Mouse (Mus musculus): ENCODE data around the gene Tln2.
A peak's percentile ranks its signal among the peaks of the same experiment; 100 is the strongest.

Gene Tln2

GRCm38 (mm10) chr9:67276446-67276845, 283.1 kb downstream of the Tln2 start:
- DNase-seq (ENCODE audit: low spot score in 2 of 2), result no peak

- no peak for DNase-seq (ENCODE audit: low spot score in 2 of 2)
Observed at GRCm38 (mm10) chr9:67274296-67274695, 285.2 kb downstream of the Tln2 start.

DNA sequence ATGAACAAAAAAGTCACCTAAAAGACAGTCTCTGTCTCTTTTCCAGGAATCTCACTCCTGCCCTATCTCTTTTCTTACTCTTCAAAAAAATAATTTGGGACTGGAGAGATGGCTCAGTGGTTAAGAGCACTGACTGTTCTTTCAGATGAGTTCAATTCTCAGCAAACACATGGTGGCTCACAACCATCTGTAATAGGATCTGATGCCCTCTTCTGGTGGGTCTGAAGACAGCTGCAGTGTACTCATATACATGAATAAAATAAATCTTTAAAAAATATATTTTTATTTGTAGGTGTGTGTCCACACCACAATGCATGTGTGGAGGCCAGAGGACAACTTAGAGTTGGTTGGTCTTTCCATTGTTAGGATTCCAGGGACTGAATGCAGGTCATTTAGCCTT, 286.1 kb downstream of the Tln2 start:
- DNase-seq (ENCODE audit: low spot score in 2 of 2), result no peak

GRCm38 (mm10) chr9:67270734-67271133, 288.8 kb downstream of the Tln2 start:
- DNase-seq (ENCODE audit: low spot score in 2 of 2), result no peak

DNA sequence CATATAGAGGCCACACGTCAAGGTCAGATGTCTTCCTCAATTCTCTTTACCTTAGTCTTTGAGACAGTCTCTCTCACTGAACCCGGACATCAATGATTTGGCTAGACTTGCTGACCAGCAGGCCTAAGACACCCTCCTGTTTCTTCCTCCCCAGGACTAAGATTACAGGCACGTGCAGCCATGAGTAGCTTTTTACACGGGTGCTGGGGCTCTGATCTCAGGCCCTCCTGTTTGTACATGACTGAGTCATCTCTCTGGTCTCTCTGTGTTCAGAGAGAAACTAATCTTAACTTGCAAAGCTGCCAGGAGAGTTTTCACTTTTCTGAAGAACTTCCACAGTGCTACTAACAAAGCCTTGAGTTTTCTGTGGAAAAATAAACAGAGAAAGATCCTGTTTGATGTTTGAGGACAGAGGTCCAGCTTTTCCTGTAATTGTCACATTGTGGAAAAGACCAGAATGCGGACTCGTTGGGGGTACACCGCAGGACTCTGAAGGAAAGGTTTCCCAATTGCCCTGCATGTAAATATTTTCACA, 289.4 kb downstream of the Tln2 start:
- DNase-seq (ENCODE audit: low spot score in 2 of 2), result no peak

- DNase-seq (ENCODE audit: low spot score in 2 of 2), result no peak
Observed at GRCm38 (mm10) chr9:67267276-67267990, 292.1 kb downstream of the Tln2 start.

DNA sequence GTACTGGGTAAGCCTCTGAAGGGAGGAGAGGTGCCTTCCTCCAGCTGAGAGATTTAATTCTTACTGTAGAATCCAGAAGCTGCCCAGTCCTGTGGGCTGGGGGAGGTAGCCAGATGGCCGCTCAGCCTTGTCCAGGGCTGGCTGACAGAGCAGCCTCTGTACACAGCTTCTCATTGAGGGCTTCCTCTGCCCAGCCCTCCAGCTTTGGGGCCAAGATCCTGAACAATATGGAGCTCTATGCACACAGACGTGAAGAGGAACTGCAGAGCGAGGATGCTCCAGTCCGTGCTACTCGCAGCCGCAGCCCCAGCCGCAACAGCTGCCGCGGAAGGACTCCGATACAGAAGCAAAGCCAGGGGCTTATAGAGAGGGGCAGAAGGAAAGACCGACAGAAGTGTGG, 294.0 kb downstream of the Tln2 start:
- DNase-seq (ENCODE audit: low spot score in 2 of 2), result no peak

DNA sequence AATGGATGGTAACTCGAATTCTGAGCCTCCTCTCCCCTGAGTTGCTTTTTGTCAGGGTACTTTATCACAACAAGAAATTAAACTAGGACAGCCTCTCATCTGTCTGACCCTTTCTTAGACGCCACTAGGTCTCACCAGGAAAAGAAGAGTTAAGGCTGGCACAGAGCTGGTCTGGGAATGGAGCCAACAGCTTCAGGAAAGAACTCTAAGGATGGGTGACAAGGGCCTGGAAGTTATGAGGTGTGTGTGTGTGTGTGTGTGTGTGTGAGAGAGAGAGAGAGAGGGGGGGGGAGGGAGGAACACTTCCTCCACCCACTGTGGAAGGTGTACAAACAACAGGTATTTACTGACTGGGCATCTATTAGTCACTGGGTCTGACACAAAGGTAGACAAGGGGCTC, 294.6 kb downstream of the Tln2 start:
- DNase-seq (ENCODE audit: low spot score in 2 of 2), result no peak

DNA sequence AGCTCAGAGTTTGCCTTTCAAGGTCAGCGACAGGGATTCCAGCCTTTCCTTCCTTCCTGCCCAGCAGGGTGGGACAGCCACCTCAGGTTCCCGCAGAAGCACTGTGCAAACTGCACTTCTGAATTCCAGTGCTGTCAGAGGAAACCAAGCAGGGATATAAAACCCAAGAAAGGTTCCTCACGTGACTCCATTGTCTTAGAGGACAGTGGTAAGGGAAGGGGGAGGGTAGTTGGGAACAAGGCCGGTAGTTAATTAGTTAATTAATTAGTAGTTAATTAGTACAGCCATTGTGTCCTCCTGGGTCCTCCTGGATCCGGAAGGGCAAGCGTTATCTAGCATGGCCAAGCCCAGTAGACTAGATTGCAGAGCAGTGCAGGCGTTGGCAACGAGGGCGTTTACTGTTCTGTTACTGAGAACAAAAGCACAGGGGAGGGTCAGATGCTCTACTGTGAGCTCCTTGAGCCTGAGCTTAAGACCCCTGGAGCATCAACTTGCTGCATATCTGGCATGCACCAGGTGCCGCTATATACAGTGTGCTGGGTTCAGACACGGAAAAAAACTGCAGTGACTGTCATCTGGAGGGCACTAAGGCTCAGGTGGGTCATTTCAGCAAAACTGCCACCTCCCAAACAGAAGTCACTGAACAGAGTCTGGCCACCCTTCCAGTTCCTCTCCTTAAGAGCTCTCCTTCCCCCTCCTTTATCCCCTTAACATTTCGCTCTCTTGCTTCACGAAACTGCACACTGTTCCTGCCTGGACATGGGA, 298.5 kb downstream of the Tln2 start:
- DNase-seq (ENCODE audit: low spot score in 2 of 2), result no peak

DNA sequence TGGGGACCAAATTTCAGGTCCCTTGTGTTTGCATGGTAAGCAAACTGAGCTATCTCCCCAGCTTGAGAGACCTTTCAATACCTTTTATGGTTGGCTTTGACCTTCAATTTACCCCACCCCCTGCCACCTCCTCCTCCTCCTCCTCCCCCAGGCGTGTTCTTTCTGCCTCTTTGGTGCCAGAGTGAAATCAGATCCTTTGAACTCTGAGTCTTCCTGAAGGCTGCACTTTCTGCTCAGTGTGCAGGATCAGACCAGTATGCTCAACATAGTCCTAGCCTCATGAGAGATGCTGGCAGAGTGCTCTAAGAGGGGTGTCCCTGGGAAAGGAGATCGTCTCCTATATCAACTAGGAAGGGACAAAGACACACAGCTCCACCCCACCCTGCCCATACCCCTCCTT, 309.4 kb downstream of the Tln2 start:
- no peak for DNase-seq (ENCODE audit: low spot score in 2 of 2)

- no peak for DNase-seq (ENCODE audit: low spot score in 2 of 2)
Observed at GRCm38 (mm10) chr9:67247365-67247950, 312.0 kb downstream of the Tln2 start.

DNA sequence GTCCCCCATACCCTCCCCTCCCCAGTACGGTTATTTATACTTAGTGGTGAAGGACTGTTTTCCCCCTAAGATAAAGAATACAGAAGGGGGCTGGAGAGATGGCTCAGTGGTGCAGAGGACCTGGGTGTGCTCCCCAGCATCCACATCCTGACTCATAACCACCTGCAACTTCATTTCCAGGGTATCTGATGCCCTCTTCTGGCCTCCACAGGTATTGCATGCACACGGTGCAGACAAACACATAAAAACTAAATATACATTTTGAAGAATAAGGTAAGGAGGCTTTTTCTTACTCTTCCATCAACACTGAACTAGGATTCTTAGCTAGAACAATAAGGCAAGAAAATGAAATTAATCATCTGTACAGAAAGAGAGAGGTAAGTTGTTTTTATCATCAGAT, 314.2 kb downstream of the Tln2 start:
- DNase-seq (ENCODE audit: low spot score in 2 of 2), result no peak

GRCm38 (mm10) chr9:67241683-67242082, 317.8 kb downstream of the Tln2 start:
- no peak for DNase-seq (ENCODE audit: low spot score in 2 of 2)

- no peak for DNase-seq (ENCODE audit: low spot score in 2 of 2)
Observed at GRCm38 (mm10) chr9:67240456-67240855, 319.0 kb downstream of the Tln2 start.

GRCm38 (mm10) chr9:67236987-67237386, 322.5 kb downstream of the Tln2 start:
- DNase-seq (ENCODE audit: low spot score in 2 of 2), result no peak

- DNase-seq (ENCODE audit: low spot score in 2 of 2), result no peak
Observed at GRCm38 (mm10) chr9:67235441-67236217, 323.9 kb downstream of the Tln2 start.

DNA sequence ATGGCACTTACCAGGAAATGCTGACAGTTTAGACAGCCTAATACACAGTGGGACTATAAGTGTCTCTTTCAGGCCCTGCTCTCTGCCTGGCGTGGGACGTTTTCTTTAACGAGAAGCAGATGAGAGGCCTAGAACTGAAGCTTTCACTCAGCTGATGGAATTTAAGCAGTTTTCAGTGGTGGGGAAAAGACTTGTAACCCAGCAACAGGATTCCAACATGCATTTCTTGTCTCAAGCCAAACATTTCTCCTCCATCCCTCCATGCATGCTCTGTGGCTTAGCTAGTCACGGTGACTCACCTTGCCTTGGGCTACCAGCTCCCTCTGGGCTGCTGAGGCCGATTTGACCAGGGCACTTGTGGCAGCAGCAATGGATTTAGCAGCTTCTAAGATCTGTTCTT, 330.5 kb downstream of the Tln2 start:
- no peak for DNase-seq (ENCODE audit: low spot score in 2 of 2)

GRCm38 (mm10) chr9:67220388-67220787, 339.1 kb downstream of the Tln2 start:
- no peak for DNase-seq (ENCODE audit: low spot score in 2 of 2)

GRCm38 (mm10) chr9:67218001-67218400, 341.5 kb downstream of the Tln2 start:
- no peak for DNase-seq (ENCODE audit: low spot score in 2 of 2)

GRCm38 (mm10) chr9:67214191-67214985, 345.1 kb downstream of the Tln2 start:
- no peak for DNase-seq (ENCODE audit: low spot score in 2 of 2)

DNA sequence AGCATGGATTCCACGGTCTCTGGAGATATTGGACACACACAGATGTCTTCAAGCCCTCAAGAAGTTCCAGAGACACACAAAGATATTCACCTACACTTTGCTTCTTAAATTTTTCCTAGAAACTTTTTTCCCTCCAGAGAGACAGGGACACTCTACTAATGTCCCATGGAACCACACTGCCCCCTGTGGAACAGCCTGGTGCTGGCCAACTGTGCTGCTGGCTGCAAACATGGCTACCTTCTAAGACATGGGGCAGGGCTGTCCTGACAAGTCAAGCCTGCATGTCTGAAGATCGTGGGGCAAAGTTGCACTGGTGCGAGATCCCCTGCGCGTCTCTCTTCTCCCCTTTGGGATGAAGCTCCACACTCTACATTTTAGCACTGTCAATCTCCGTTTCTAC, 346.2 kb downstream of the Tln2 start:
- DNase-seq (ENCODE audit: low spot score in 2 of 2), result peak in 1 of 2 experiments; percentile 4

All from spleen, postnatal 14 days (tissue).